9 mouse cellular contexts compared by ENCODE assay signal in the genomic region with DNA sequence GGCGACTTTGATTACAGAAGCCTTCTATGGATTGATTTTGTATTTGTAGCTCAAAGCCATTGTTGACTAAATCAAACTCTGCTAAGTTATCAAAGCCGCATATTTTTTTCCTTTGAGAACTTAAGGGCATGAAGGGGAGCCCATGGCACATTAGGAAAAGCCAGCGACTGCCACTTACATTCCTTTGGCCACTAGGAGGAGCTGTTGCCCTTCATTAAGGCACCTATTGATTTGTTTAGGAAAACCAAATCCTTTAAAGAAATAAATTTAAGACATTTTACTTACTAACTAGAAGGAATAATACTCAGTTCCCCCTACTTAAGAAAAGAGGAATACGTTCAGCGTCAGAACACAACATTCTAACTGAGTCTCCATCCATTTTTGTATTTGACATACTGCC.
DNase-seq lines count a peak whose midpoint lies in the region; ATAC-seq and TF ChIP-seq lines count a peak whose summit lies in the region.
"Had no signal": no experiment of that assay in that cellular context is flagged by ENCODE, and none has a peak within 500 bp of the region (broad histone marks: within the 10 kb centered on the region; RNA-seq: fewer than 3 reads in every experiment).

No protein-coding gene starts in this region.

- peak; percentile 48; the same call in 1 of the 2 replicates for ATAC-seq in forebrain, embryonic 13.5 days

- DNase-seq in heart, adult 8-10 months (ENCODE audit: low spot score) = peak; percentile 81
- DNase-seq in heart, adult 11 months = no peak
- peak; percentile 60 for DNase-seq in CH12.LX (ENCODE audit: extremely low read depth)
- peak; percentile 49 for DNase-seq in c-Kit-negative CD71-positive TER-119-positive erythroid progenitor cells, embryonic 14.5 days (ENCODE audit: low read depth, low spot score)
- peak; percentile 40 to 82 for DNase-seq in layer of hippocampus, adult 18-20 months (ENCODE audit: low spot score in 2 of 2)
- DNase-seq in lung, postnatal 36 days = peak; percentile 82
- peak; percentile 38 to 68 for DNase-seq in spleen, postnatal 10 days (ENCODE audit: low spot score in 2 of 2)

- H3K27me3 ChIP-seq in CH12.LX (replicated peaks) = no peaks in the 10 kb centered on the region
- no peaks in the 10 kb centered on the region for H3K27me3 ChIP-seq in forebrain, embryonic 13.5 days
- H3K27me3 ChIP-seq: embryonic facial prominence, embryonic 12.5 days had no signal

- no peak overlapping the region for H3K4me2 ChIP-seq in CH12.LX (ENCODE audit: insufficient read depth, low read depth, poor library complexity, severe bottlenecking)
- H3K4me2 ChIP-seq in forebrain, embryonic 13.5 days = no peak overlapping the region
- H3K4me2 ChIP-seq: embryonic facial prominence, embryonic 12.5 days had no signal

- 37% methylated on average over 5 of the region's 5 CpGs for WGBS in forebrain, embryonic 13.5 days

- H3K9ac ChIP-seq in CH12.LX (ENCODE audit: insufficient read depth, low read depth) = no peak overlapping the region
- H3K9ac ChIP-seq in forebrain, embryonic 13.5 days = no peak overlapping the region
- H3K9ac ChIP-seq: embryonic facial prominence, embryonic 12.5 days had no signal

- peaks cover 27 to 46% of the 10 kb centered on the region in 2 experiments for H3K36me3 ChIP-seq in CH12.LX (replicated peaks in 1 of 2; ENCODE audit: control insufficient read depth in 1 of 2, insufficient read depth in 1 of 2, low read length in 1 of 2)
- peaks cover 27% of the 10 kb centered on the region for H3K36me3 ChIP-seq in forebrain, embryonic 13.5 days (ENCODE audit: poor library complexity, severe bottlenecking)

- H3K79me2 ChIP-seq in CH12.LX (replicated peaks; ENCODE audit: control insufficient read depth, extremely low read depth, insufficient read depth, poor library complexity, severe bottlenecking) = no peaks in the 10 kb centered on the region

- H3K9me3 ChIP-seq in CH12.LX (replicated peaks; ENCODE audit: low read length) = peaks cover 4% of the 10 kb centered on the region
- no peaks in the 10 kb centered on the region for H3K9me3 ChIP-seq in forebrain, embryonic 13.5 days (replicated peaks)
- H3K9me3 ChIP-seq: embryonic facial prominence, embryonic 12.5 days had no signal

- no peak overlapping the region for H3K27ac ChIP-seq in CH12.LX (ENCODE audit: insufficient read depth, low read depth)
- H3K27ac ChIP-seq in forebrain, embryonic 13.5 days = no peak overlapping the region
- H3K27ac ChIP-seq: embryonic facial prominence, embryonic 12.5 days had no signal

- peak; percentile 78 to 86 for TF ChIP-seq CTCF in CH12.LX (conservative IDR thresholded peaks at IDR 0.05 in 1 of 2, IDR thresholded peaks at IDR 0.05 in 1 of 2; ENCODE audit: low read depth in 2 of 2, low read length in 2 of 2)

- no peak for TF ChIP-seq EP300 in CH12.LX (IDR thresholded peaks at IDR 0.05; ENCODE audit: low read length)

- dilution Hi-C loops in CH12.LX (cut with MboI; ENCODE audit: extremely low pct_ligation_motif_present, extremely low pct_unique_long_range_greater_than_20kb, low sequenced_read_pairs) = no loop called here

- H3K4me1 ChIP-seq in CH12.LX (ENCODE audit: control insufficient read depth in 1 of 2, insufficient read depth in 2 of 2) = peaks cover 0 to 26% of the 10 kb centered on the region in 2 experiments; a peak in 2 of 4 replicates
- H3K4me1 ChIP-seq in forebrain, embryonic 13.5 days = peaks cover 5% of the 10 kb centered on the region
- H3K4me1 ChIP-seq: embryonic facial prominence, embryonic 12.5 days had no signal

- in situ Hi-C loops in CH12.LX (cut with MboI; ENCODE audit: low pct_ligation_motif_present, low pct_unique_long_range_greater_than_20kb, low sequenced_read_pairs) = loop anchor here (25.0 kb wide), 1 partner anchor 542 kb away; no protein-coding TSS in a partner anchor

- peak; percentile 88 for TF ChIP-seq RAD21 in CH12.LX (IDR thresholded peaks at IDR 0.05; ENCODE audit: low read depth, low read length)

- no peak for TF ChIP-seq POLR2A in CH12.LX (IDR thresholded peaks at IDR 0.05; ENCODE audit: low read depth, low read length)

- H3K4me3 ChIP-seq in CH12.LX (replicated peaks in 1 of 3; ENCODE audit: low read depth in 2 of 3, low read length in 2 of 3, poor library complexity in 1 of 3) = no peak overlapping the region
- H3K4me3 ChIP-seq in forebrain, embryonic 13.5 days = no peak overlapping the region
- H3K4me3 ChIP-seq: embryonic facial prominence, embryonic 12.5 days had no signal

TF ChIP-seq in CH12.LX, 34 proteins besides CTCF, POLR2A, EP300 and RAD21:
- no peak for TF ChIP-seq ZMIZ1 (IDR thresholded peaks at IDR 0.05; ENCODE audit: low read depth, low read length)
- TF ChIP-seq SMC3 (IDR thresholded peaks at IDR 0.05; ENCODE audit: low read depth, low read length) = peak; percentile 55
